Mouse (Mus musculus): Measurements from ENCODE around the gene Slc38a4.

GRCm38 (mm10) chr15:97041182-97041581, 14.6 kb downstream of the Slc38a4 start:
- TF ChIP-seq POLR2A (IDR thresholded peaks at IDR 0.05; ENCODE audit: low read depth, low read length) (no peak), JUND (conservative IDR thresholded peaks at IDR 0.05; ENCODE audit: low read depth, low read length) (no peak), RAD21 (IDR thresholded peaks at IDR 0.05; ENCODE audit: low read depth, low read length) (no peak), CTCF (conservative IDR thresholded peaks at IDR 0.05 in 1 of 2, IDR thresholded peaks at IDR 0.05 in 1 of 2; ENCODE audit: low read depth in 2 of 2, low read length in 2 of 2) (no peak), NRF1 (IDR thresholded peaks at IDR 0.05; ENCODE audit: low read depth, low read length) (no peak), GABPA (IDR thresholded peaks at IDR 0.05; ENCODE audit: insufficient replicate concordance, low read depth, low read length) (no peak), SIN3A (IDR thresholded peaks at IDR 0.05; ENCODE audit: low read length) (no peak), HCFC1 (IDR thresholded peaks at IDR 0.05; ENCODE audit: low read depth, low read length) (no peak), EP300 (IDR thresholded peaks at IDR 0.05; ENCODE audit: low read length) (no peak), MEF2A (IDR thresholded peaks at IDR 0.05; ENCODE audit: borderline replicate concordance, low read depth, low read length) (no peak), USF1 (IDR thresholded peaks at IDR 0.05; ENCODE audit: low read depth, low read length) (no peak), JUN (IDR thresholded peaks at IDR 0.05; ENCODE audit: insufficient read depth, low read depth, low read length) (no peak), MAFK (IDR thresholded peaks at IDR 0.05; ENCODE audit: insufficient replicate concordance, low read length) (no peak)
